25 mouse cellular contexts compared by ENCODE assay signal in the genomic region with DNA sequence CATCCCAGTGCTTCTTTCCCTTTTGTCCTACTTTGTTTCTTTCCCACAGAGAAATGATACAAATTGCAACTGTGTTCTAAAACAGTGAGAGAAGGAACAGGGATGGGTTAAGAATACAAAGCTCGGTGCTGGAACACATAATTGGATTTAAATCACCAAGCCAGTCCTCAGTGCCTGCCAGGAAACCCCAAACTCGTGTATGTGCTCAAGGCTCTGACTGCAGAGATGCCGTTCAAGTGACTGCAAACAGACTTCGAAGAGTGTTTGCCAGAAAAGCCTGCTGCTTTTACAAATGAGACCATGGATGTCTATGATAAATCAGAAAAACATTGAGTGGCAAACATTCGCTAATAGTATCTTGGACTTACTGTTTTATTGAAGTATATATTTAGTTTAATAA.
DNase-seq lines count a peak whose midpoint lies in the region; ATAC-seq and TF ChIP-seq lines count a peak whose summit lies in the region.
"Had no signal": no experiment of that assay in that cellular context is flagged by ENCODE, and none has a peak within 500 bp of the region (broad histone marks: within the 10 kb centered on the region; RNA-seq: fewer than 3 reads in every experiment).

No protein-coding gene starts in this region.

- H3K36me3 ChIP-seq in embryonic facial prominence, embryonic 14.5 days (ENCODE audit: control insufficient read depth, insufficient read depth, low read length): no peaks in the 10 kb centered on the region
- no peaks in the 10 kb centered on the region for H3K36me3 ChIP-seq in embryonic facial prominence, embryonic 10.5 days (replicated peaks)
- no peaks in the 10 kb centered on the region for H3K36me3 ChIP-seq in kidney, postnatal 0 days (ENCODE audit: insufficient read depth, low read length)
- H3K36me3 ChIP-seq in limb, embryonic 12.5 days: no peaks in the 10 kb centered on the region
- H3K36me3 ChIP-seq: embryonic facial prominence, embryonic 13.5 days; heart, embryonic 15.5 days; hindbrain, embryonic 13.5 days; liver, embryonic 15.5 days had no signal

- 23% methylated on average over 5 of the region's 5 CpGs for WGBS in embryonic facial prominence, embryonic 14.5 days
- 65% methylated on average over 5 of the region's 5 CpGs for WGBS in embryonic facial prominence, embryonic 10.5 days
- WGBS in kidney, postnatal 0 days: 56% methylated on average over 5 of the region's 5 CpGs
- 28% methylated on average over 5 of the region's 5 CpGs for WGBS in limb, embryonic 12.5 days

- ATAC-seq in embryonic facial prominence, embryonic 14.5 days (ENCODE audit: low read depth): no peak
- ATAC-seq in kidney, postnatal 0 days (replicated peaks; ENCODE audit: low FRiP score, low read depth): no peak
- no peak for ATAC-seq in limb, embryonic 12.5 days (ENCODE audit: insufficient number of reproducible peaks, insufficient read depth, low FRiP score, low TSS enrichment, low read depth)
- ATAC-seq: forebrain, embryonic 16.5 days; intestine, postnatal 0 days had no signal

- H3K27ac ChIP-seq in embryonic facial prominence, embryonic 14.5 days (replicated peaks; ENCODE audit: low read depth, low read length): no peak overlapping the region
- H3K27ac ChIP-seq in embryonic facial prominence, embryonic 10.5 days (replicated peaks): no peak overlapping the region
- H3K27ac ChIP-seq in kidney, postnatal 0 days: no peak overlapping the region
- H3K27ac ChIP-seq in limb, embryonic 12.5 days: peak overlapping the region; percentile 20; the same call in 1 of the 2 replicates
- H3K27ac ChIP-seq: embryonic facial prominence, embryonic 13.5 days; heart, embryonic 15.5 days; hindbrain, embryonic 13.5 days; left cerebral cortex, adult 2 months; liver, embryonic 15.5 days had no signal

- no peak overlapping the region for H3K9ac ChIP-seq in embryonic facial prominence, embryonic 14.5 days (ENCODE audit: low read depth, low read length)
- H3K9ac ChIP-seq in kidney, postnatal 0 days (ENCODE audit: low read depth, low read length): no peak overlapping the region
- no peak overlapping the region for H3K9ac ChIP-seq in limb, embryonic 12.5 days (replicated peaks)
- H3K9ac ChIP-seq: embryonic facial prominence, embryonic 13.5 days; heart, embryonic 15.5 days; hindbrain, embryonic 13.5 days; liver, embryonic 15.5 days had no signal

- DNase-seq in embryonic facial prominence, embryonic 14.5 days (ENCODE audit: low spot score): peak; percentile 77
- DNase-seq in embryonic facial prominence, embryonic 10.5 days (ENCODE audit: low spot score): no peak
- peak; percentile 52 for DNase-seq in kidney, postnatal 0 days (ENCODE audit: low spot score)
- DNase-seq in kidney, postnatal 10 days: no peak
- DNase-seq in brain, adult 2 months (ENCODE audit: low read depth, low spot score): peak; percentile 10
- no peak for DNase-seq in urinary bladder, postnatal 36 days (ENCODE audit: low spot score in 2 of 2)
- DNase-seq in right cerebral cortex, adult 2 months (ENCODE audit: low spot score in 2 of 2): no peak
- DNase-seq: adrenal gland, postnatal 14 days; cerebellum, adult 18-20 months; gastrocnemius, postnatal 10 days; kidney, adult 9 months; kidney, postnatal 25 days; lung, postnatal 36 days; right cerebral cortex, postnatal 25 days; thymus, adult 18-20 months; thymus, postnatal 36 days had no signal

- H3K4me2 ChIP-seq in embryonic facial prominence, embryonic 14.5 days (ENCODE audit: low read depth, low read length): peak overlapping the region; percentile 3; the same call in 1 of the 2 replicates
- H3K4me2 ChIP-seq in kidney, postnatal 0 days (ENCODE audit: low read length): no peak overlapping the region
- no peak overlapping the region for H3K4me2 ChIP-seq in limb, embryonic 12.5 days
- H3K4me2 ChIP-seq: embryonic facial prominence, embryonic 13.5 days; heart, embryonic 15.5 days; hindbrain, embryonic 13.5 days; liver, embryonic 15.5 days; midbrain, embryonic 11.5 days had no signal

- H3K9me3 ChIP-seq in embryonic facial prominence, embryonic 14.5 days (ENCODE audit: control insufficient read depth, low read length): no peaks in the 10 kb centered on the region
- no peaks in the 10 kb centered on the region for H3K9me3 ChIP-seq in embryonic facial prominence, embryonic 10.5 days
- no peaks in the 10 kb centered on the region for H3K9me3 ChIP-seq in kidney, postnatal 0 days (replicated peaks; ENCODE audit: low read length)
- no peaks in the 10 kb centered on the region for H3K9me3 ChIP-seq in limb, embryonic 12.5 days
- H3K9me3 ChIP-seq: embryonic facial prominence, embryonic 13.5 days; heart, embryonic 15.5 days; hindbrain, embryonic 13.5 days; liver, embryonic 15.5 days had no signal

- H3K4me1 ChIP-seq in embryonic facial prominence, embryonic 14.5 days (ENCODE audit: control insufficient read depth, insufficient read depth, low read length): peaks cover 13% of the 10 kb centered on the region
- H3K4me1 ChIP-seq in embryonic facial prominence, embryonic 10.5 days: peaks cover 43% of the 10 kb centered on the region
- H3K4me1 ChIP-seq in kidney, postnatal 0 days (replicated peaks; ENCODE audit: insufficient read depth, low read length): no peaks in the 10 kb centered on the region
- peaks cover 74% of the 10 kb centered on the region for H3K4me1 ChIP-seq in limb, embryonic 12.5 days (replicated peaks)
- H3K4me1 ChIP-seq: heart, embryonic 15.5 days; liver, embryonic 15.5 days had no signal

- no peak overlapping the region for H3K4me3 ChIP-seq in embryonic facial prominence, embryonic 14.5 days (ENCODE audit: low read depth, low read length)
- H3K4me3 ChIP-seq in embryonic facial prominence, embryonic 10.5 days: no peak overlapping the region
- no peak overlapping the region for H3K4me3 ChIP-seq in kidney, postnatal 0 days (replicated peaks; ENCODE audit: low read depth, low read length)
- no peak overlapping the region for H3K4me3 ChIP-seq in limb, embryonic 12.5 days (replicated peaks)
- H3K4me3 ChIP-seq: embryonic facial prominence, embryonic 13.5 days; heart, embryonic 15.5 days; hindbrain, embryonic 13.5 days; left cerebral cortex, adult 2 months; liver, embryonic 15.5 days had no signal

- no peak for TF ChIP-seq CTCF in kidney, postnatal 0 days (IDR thresholded peaks at IDR 0.05; ENCODE audit: low read depth)

- no peaks in the 10 kb centered on the region for H3K27me3 ChIP-seq in embryonic facial prominence, embryonic 14.5 days (replicated peaks; ENCODE audit: control insufficient read depth, insufficient read depth, low read length)
- H3K27me3 ChIP-seq in embryonic facial prominence, embryonic 10.5 days (replicated peaks; ENCODE audit: low read depth, poor library complexity, severe bottlenecking): no peaks in the 10 kb centered on the region
- no peaks in the 10 kb centered on the region for H3K27me3 ChIP-seq in kidney, postnatal 0 days (ENCODE audit: insufficient read depth, low read length)
- 0 out of 2 replicates have a peak, but pooled peaks cover 3% of the 10 kb centered on the region for H3K27me3 ChIP-seq in limb, embryonic 12.5 days
- H3K27me3 ChIP-seq: embryonic facial prominence, embryonic 13.5 days; heart, embryonic 15.5 days; hindbrain, embryonic 13.5 days; liver, embryonic 15.5 days had no signal

Comparison
In these comparisons a context has a peak if more than half of its experiments do, and no peak if none do; other contexts are left out.
1. DNase-seq: peak in embryonic facial prominence, embryonic 14.5 days (single experiment), kidney, postnatal 0 days (single experiment) and brain, adult 2 months (single experiment); none in embryonic facial prominence, embryonic 10.5 days (single experiment), kidney, postnatal 10 days (single experiment), urinary bladder, postnatal 36 days (0 of 2) and right cerebral cortex, adult 2 months (0 of 2).